Mouse (Mus musculus) olfactory bulb, adult 2 months (tissue): ENCODE results near the gene Aqp12. TPM values are rescaled to one million over a fixed set of nuclear protein-coding genes. Genes with fewer than 3 reads are reported as not detected.

Experiments used
- H3K27ac ChIP-seq: fragments of 200-500 bp; 2 replicates; pipeline ENCODE4 v1.5.1; 2012; ENCODE audit warnings: low read depth, low read length; ENCODE audit not compliant: insufficient read depth
- H3K4me1 ChIP-seq: fragments of 200-500 bp; 2 replicates; pipeline ENCODE4 v1.6.1; 2012; ENCODE audit warnings: low read length; ENCODE audit not compliant: control insufficient read depth, insufficient read depth
- H3K4me3 ChIP-seq: fragments of 200-500 bp; 2 replicates; pipeline ENCODE4 v1.5.1; 2012; ENCODE audit warnings: mild to moderate bottlenecking, low read depth, low read length, moderate library complexity; ENCODE audit not compliant: insufficient read depth
- CTCF ChIP-seq: fragments of 200-500 bp; IDR thresholded peaks from 2 replicates; pipeline ENCODE4 v1.5.1; 2012; ENCODE audit warnings: low read depth, mild to moderate bottlenecking, low read length, moderate library complexity; ENCODE audit not compliant: insufficient read depth
- POLR2A ChIP-seq: fragments of 200-500 bp; IDR thresholded peaks from 2 replicates; pipeline ENCODE4 v1.6.1; 2012; ENCODE audit warnings: mild to moderate bottlenecking, low read depth, low read length, moderate library complexity; ENCODE audit not compliant: insufficient read depth
- WGBS: fragments of 180-500 bp; shearing (Covaris S2); methylation state at CpG from one replicate; pipeline ENCODE4 v1.1.7; 2018; 5-methylcytosine and 5-hydroxymethylcytosine counted together
- polyA plus RNA-seq: library from polyadenylated mRNA; stranded (reverse); fragments of >200 nt; gene quantifications from 2 replicates; pipeline ENCODE4 v1.2.4, GENCODE M21; 2012; ENCODE audit warnings: low replicate concordance; ENCODE audit not compliant: missing spikeins, insufficient read depth, insufficient read length

Aqp12 gene
- polyA plus RNA-seq, 1 experiment: not detected

GRCm38 (mm10) chr1:93012103-93012585 is 6.0 kb downstream of the Aqp12 start:
- WGBS: 73% methylated on average over 7 of the region's 7 CpGs
- Histone ChIP-seq H3K4me3 (no peak overlapping the region), H3K4me1 (no peaks in the 10 kb centered on the region), H3K27ac (no peak overlapping the region)
- no peak for TF ChIP-seq POLR2A
- TF ChIP-seq CTCF: no peak

- no peak for TF ChIP-seq POLR2A
- no peak for TF ChIP-seq CTCF
- WGBS: 68% methylated on average over 4 of the region's 4 CpGs
- H3K4me1 ChIP-seq: no peaks in the 10 kb centered on the region
- H3K4me3 ChIP-seq: no peak overlapping the region
- no peak overlapping the region for H3K27ac ChIP-seq
Observed at GRCm38 (mm10) chr1:93013367-93013766, 7.2 kb downstream of the Aqp12 start.

DNA sequence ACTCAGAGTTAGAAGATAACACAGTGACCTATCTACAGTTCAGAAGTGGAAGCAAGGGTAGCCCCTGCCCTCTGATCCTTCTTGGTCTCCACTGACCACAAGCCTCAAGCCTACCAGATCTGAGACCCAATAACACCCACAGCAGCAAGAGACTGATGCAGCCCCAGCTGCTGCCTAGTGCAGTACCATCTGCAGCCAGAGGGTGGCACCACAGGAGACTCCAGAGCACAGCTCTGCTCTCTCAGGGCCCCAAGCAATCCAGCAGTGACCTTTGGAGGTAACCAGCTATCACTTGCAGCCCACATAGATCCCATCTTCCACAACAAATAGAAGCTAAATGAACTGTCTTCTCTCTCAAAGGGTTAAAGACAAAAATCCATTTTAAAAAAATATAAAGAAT is 8.3 kb downstream of the Aqp12 start:
- H3K4me1 ChIP-seq: no peaks in the 10 kb centered on the region
- H3K4me3 ChIP-seq: no peak overlapping the region
- TF ChIP-seq POLR2A (no peak), CTCF (peak; percentile 89)
- no peak overlapping the region for H3K27ac ChIP-seq

- Histone ChIP-seq H3K27ac (no peak overlapping the region), H3K4me3 (no peak overlapping the region), H3K4me1 (peaks cover 3% of the 10 kb centered on the region)
- WGBS: 47% methylated on average over 2 of the region's 2 CpGs
- no peak for TF ChIP-seq CTCF
Observed at GRCm38 (mm10) chr1:93015136-93015535, 9.0 kb downstream of the Aqp12 start.

- H3K4me1 ChIP-seq: peaks cover 25% of the 10 kb centered on the region
- no peak overlapping the region for H3K27ac ChIP-seq
- H3K4me3 ChIP-seq: no peak overlapping the region
- TF ChIP-seq CTCF (no peak), POLR2A (no peak)
- WGBS: 90% methylated on average over 10 of the region's 10 CpGs
Observed at GRCm38 (mm10) chr1:93018716-93019115, 12.6 kb downstream of the Aqp12 start.

DNA sequence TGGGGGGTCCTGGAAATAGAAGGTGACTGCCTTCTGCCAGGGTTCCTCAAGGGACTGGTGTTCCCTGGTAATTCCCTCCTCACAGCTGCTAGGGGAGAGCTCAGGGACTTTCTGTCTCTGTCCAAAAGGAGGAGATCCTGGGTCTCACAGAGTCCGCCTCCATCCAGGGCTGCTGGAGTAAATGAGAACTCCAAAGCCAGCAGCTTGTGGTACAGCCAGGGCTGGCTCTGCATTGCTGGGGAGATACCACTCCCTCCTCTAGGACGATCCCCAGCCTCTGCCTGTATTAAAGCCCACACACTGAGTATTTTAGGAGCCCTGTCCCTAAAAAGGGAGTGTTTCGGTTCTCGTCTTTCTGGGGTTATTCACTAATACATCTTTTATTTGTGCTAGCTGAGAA is 14.5 kb downstream of the Aqp12 start:
- Histone ChIP-seq H3K4me3 (no peak overlapping the region), H3K4me1 (peaks cover 25% of the 10 kb centered on the region), H3K27ac (peak overlapping the region; percentile 73)
- 37% methylated on average over 4 of the region's 4 CpGs for WGBS
- no peak for TF ChIP-seq POLR2A
- TF ChIP-seq CTCF: no peak

DNA sequence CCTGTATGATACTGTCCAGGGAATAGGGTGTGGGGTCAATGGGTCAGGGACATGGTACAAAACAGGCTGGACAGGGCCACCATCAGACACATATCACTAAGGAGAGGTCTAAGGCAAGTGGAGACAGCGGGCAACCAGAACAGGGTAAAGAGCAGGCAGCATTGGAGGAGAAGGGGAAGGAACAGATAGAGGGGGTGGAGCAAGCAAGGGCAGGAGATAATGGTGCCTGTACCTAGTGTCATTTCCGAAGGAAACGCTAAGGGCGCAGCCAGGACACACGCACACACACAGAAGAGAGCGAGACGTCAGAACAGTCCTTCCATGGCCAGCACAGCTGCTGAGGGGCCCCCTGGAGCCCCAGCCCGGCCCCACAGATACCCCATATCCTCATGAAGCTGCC is 20.5 kb downstream of the Aqp12 start:
- no peak for TF ChIP-seq POLR2A
- TF ChIP-seq CTCF: no peak
- WGBS: 87% methylated on average over 8 of the region's 8 CpGs

DNA sequence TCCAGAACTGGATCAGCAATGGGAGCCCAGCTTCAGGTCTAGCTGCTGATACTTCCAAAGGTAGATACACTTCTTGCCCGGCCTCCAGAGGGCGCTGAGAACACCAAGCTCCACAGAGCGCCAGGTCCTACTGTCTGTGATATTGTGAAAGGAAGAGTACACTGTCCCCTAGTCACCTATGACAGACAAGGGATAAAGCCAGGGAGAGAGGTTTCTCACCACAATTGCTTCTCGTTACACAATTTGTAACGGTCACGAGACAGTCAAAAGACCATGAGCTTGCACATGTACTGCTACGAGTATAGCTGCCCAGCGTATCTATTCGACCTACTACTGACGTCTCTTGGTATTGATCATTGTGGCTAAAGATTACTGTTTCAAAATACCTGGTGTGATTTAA is 23.3 kb downstream of the Aqp12 start:
- TF ChIP-seq CTCF (no peak), POLR2A (no peak)
- H3K4me3 ChIP-seq: no peak overlapping the region
- H3K4me1 ChIP-seq: peaks cover 20% of the 10 kb centered on the region
- H3K27ac ChIP-seq: no peak overlapping the region
- WGBS: 94% methylated on average over 10 of the region's 10 CpGs

More for the DNA sequence above, 20.5 kb downstream of the Aqp12 start:
- Histone ChIP-seq H3K27ac (no peak overlapping the region), H3K4me1 (peaks cover 24% of the 10 kb centered on the region), H3K4me3 (no peak overlapping the region)

- TF ChIP-seq CTCF (no peak), POLR2A (no peak)
- WGBS: 81% methylated on average over 2 of the region's 2 CpGs
- no peak overlapping the region for H3K4me3 ChIP-seq
- H3K27ac ChIP-seq: no peak overlapping the region
- H3K4me1 ChIP-seq: peaks cover 20% of the 10 kb centered on the region
Observed at GRCm38 (mm10) chr1:93030060-93030459, 23.9 kb downstream of the Aqp12 start.

DNA sequence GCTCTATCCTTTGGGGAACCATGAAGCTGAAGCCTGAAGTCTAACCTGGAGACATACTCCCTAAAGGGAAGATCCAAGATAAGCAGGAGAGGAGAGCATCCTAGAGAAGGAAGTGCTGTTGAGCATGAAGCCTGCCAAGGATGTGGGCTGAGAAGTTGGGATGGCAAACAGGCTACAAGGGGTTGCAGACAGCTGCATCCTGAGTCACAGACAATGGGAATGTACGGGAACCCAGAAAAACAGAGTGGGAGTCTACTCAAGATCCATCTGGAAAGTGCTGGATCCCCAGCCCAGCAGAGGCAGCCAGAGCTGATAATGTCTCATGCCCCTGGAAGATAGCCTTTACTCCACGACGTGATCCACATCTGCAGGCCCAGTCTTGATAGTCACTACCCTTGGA is 25.1 kb downstream of the Aqp12 start:
- 58% methylated on average over 3 of the region's 3 CpGs for WGBS
- no peak for TF ChIP-seq POLR2A
- TF ChIP-seq CTCF: no peak
- peak overlapping the region; percentile 73 for H3K27ac ChIP-seq
- H3K4me1 ChIP-seq: peaks cover 21% of the 10 kb centered on the region
- H3K4me3 ChIP-seq: no peak overlapping the region
